Mouse (Mus musculus) heart, postnatal 0 days (tissue): Measurements from ENCODE around the gene 4930562C15Rik.
"Not testable (repeated sequence)": the region's sequence is repeated elsewhere in the genome, so short reads cannot be mapped to it uniquely, and the experiment has no call there.

Experiments
- CTCF ChIP-seq: IDR thresholded peaks from 2 replicates; pipeline ENCODE4 v1.5.1; 2016; ENCODE audit warnings: antibody characterized with exemption, control low read depth, low read depth
- EP300 ChIP-seq: IDR thresholded peaks from 2 replicates; pipeline ENCODE4 v1.6.1; 2016; ENCODE audit warnings: antibody characterized with exemption, low read depth

DNA sequence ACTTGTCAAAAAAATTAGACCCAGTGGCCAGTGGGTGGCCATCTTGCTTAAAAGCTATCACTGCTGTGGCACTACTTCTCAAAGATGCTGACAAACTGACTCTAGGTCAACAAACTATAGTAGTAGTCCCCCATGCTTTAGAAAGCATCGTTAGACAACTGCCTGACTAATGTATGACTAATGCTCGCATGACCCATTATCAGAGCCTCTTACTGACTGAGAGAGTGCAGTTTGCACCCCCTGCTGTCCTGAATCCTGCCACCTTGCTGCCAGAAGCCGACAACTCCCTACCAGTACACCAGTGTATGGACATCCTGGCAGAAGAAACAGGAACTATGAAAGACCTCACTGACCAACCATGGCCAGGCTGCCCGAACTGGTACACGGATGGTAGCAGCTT, 10.8 kb upstream of the 4930562C15Rik start:
- not testable (repeated sequence) for TF ChIP-seq CTCF, EP300
